Mouse (Mus musculus) hindbrain, embryonic 14.5 days (tissue): ENCODE measurements at regions not wholly inside any gene's neighbourhood (a gene's known extent, or its start where the extent isn't known, plus 50 kb on each side); places are given as distances from the start of the nearest gene placed in this dataset.

Source experiments
- ATAC-seq: fragments of 200-750 bp; cut with Nextera tagmentation; 2 replicates; pipeline ENCODE4 v1.8.0; 2017; ENCODE audit warnings: moderate number of reproducible peaks, mild to moderate bottlenecking, moderate TSS enrichment, moderate library complexity; ENCODE audit not compliant: low FRiP score
- DNase-seq: peaks from one replicate; pipeline ENCODE4 v3.0.0-alpha.2; 2015; ENCODE audit warnings: low spot score
- H3K27ac ChIP-seq: fragments of 300-500 bp; sonication (generic); 2 replicates; pipeline ENCODE4 v1.5.1; 2014; ENCODE audit warnings: mild to moderate bottlenecking, moderate library complexity
- H3K27me3 ChIP-seq: fragments of 300-500 bp; sonication (generic); 2 replicates; pipeline ENCODE4 v1.6.1; 2014; ENCODE audit warnings: mild to moderate bottlenecking, low read length, mixed read lengths; ENCODE audit not compliant: control insufficient read depth, insufficient read depth
- H3K36me3 ChIP-seq: fragments of 300-500 bp; sonication (generic); replicated peaks from 2 replicates; pipeline ENCODE4 v1.6.1; 2014; ENCODE audit not compliant: control insufficient read depth, insufficient read depth
- H3K4me1 ChIP-seq: fragments of 300-500 bp; sonication (generic); replicated peaks from 2 replicates; pipeline ENCODE4 v1.6.1; 2014; ENCODE audit warnings: antibody characterized with exemption, low read length, mixed read lengths; ENCODE audit not compliant: control insufficient read depth, insufficient read depth
- H3K4me2 ChIP-seq: fragments of 300-500 bp; sonication (generic); replicated peaks from 2 replicates; pipeline ENCODE4 v1.6.1; 2014; ENCODE audit warnings: mild to moderate bottlenecking, moderate library complexity
- H3K4me3 ChIP-seq: fragments of 300-500 bp; sonication (generic); replicated peaks from 2 replicates; pipeline ENCODE4 v1.5.1; 2014; ENCODE audit warnings: mild to moderate bottlenecking, low read length
- H3K9ac ChIP-seq: fragments of 300-500 bp; sonication (generic); 2 replicates; pipeline ENCODE4 v1.6.1; 2014
- H3K9me3 ChIP-seq: fragments of 300-500 bp; sonication (generic); 2 replicates; pipeline ENCODE4 v1.6.1; 2016; ENCODE audit warnings: low read length; ENCODE audit not compliant: control insufficient read depth
- WGBS: fragments of 180-500 bp; shearing (Covaris S2); extraction: QIAGEN DNeasy Blood & Tissue Kit; methylation state at CpG from one replicate; pipeline ENCODE4 v1.1.7; 2014; 5-methylcytosine and 5-hydroxymethylcytosine counted together

- DNase-seq = no peak
- no peak overlapping the region for H3K4me3 ChIP-seq
- H3K27ac ChIP-seq = no peak overlapping the region
- no peaks in the 10 kb centered on the region for H3K36me3 ChIP-seq
- H3K27me3 ChIP-seq = no peaks in the 10 kb centered on the region
- H3K9me3 ChIP-seq = no peaks in the 10 kb centered on the region
- WGBS = 89% methylated on average over 2 of the region's 2 CpGs
- 0 out of 2 replicates have a peak, but pooled peaks cover 4% of the 10 kb centered on the region for H3K4me1 ChIP-seq
- no peak overlapping the region for H3K4me2 ChIP-seq
- no peak overlapping the region for H3K9ac ChIP-seq
- no peak for ATAC-seq
Observed at GRCm38 (mm10) chr12:28922236-28922635, 170.6 kb downstream of the Eipr1 start.

- H3K4me2 ChIP-seq = no peak overlapping the region
- H3K4me1 ChIP-seq = 0 out of 2 replicates have a peak, but pooled peaks cover 4% of the 10 kb centered on the region
- no peak for DNase-seq
- no peak overlapping the region for H3K9ac ChIP-seq
- ATAC-seq = no peak
- no peaks in the 10 kb centered on the region for H3K36me3 ChIP-seq
- H3K27me3 ChIP-seq = no peaks in the 10 kb centered on the region
- H3K9me3 ChIP-seq = no peaks in the 10 kb centered on the region
- no peak overlapping the region for H3K4me3 ChIP-seq
- no peak overlapping the region for H3K27ac ChIP-seq
- 93% methylated on average over 4 of the region's 4 CpGs for WGBS
Observed at GRCm38 (mm10) chr12:28925206-28925605, 173.6 kb downstream of the Eipr1 start.

- no peak for DNase-seq
- Histone ChIP-seq H3K27me3 (no peaks in the 10 kb centered on the region), H3K9me3 (no peaks in the 10 kb centered on the region), H3K9ac (no peak overlapping the region), H3K4me1 (no peaks in the 10 kb centered on the region), H3K36me3 (no peaks in the 10 kb centered on the region), H3K4me3 (no peak overlapping the region), H3K4me2 (no peak overlapping the region), H3K27ac (no peak overlapping the region)
- ATAC-seq = no peak
- WGBS = 92% methylated on average over 7 of the region's 7 CpGs
Observed at GRCm38 (mm10) chr12:28939936-28940335, 188.3 kb downstream of the Eipr1 start.

GRCm38 (mm10) chr12:28948889-28949288 lies 197.3 kb downstream of the Eipr1 start:
- 33% methylated on average over 9 of the region's 9 CpGs for WGBS
- no peak overlapping the region for H3K4me3 ChIP-seq
- H3K27ac ChIP-seq = peak overlapping the region; percentile 44
- no peaks in the 10 kb centered on the region for H3K9me3 ChIP-seq
- H3K27me3 ChIP-seq = no peaks in the 10 kb centered on the region
- no peak overlapping the region for H3K4me2 ChIP-seq
- H3K4me1 ChIP-seq = peaks cover 12% of the 10 kb centered on the region; the same call in 1 of the 2 replicates
- H3K36me3 ChIP-seq = no peaks in the 10 kb centered on the region
- DNase-seq = peak; percentile 34
- peak; percentile 37; the same call in 1 of the 2 replicates for ATAC-seq
- H3K9ac ChIP-seq = no peak overlapping the region

- H3K4me2 ChIP-seq = no peak overlapping the region
- no peaks in the 10 kb centered on the region for H3K9me3 ChIP-seq
- WGBS = 72% methylated on average over 10 of the region's 10 CpGs
- no peak overlapping the region for H3K4me3 ChIP-seq
- H3K27ac ChIP-seq = peak overlapping the region; percentile 44
- ATAC-seq (no peak), DNase-seq (no peak)
- no peak overlapping the region for H3K9ac ChIP-seq
- no peaks in the 10 kb centered on the region for H3K36me3 ChIP-seq
- H3K4me1 ChIP-seq = peaks cover 12% of the 10 kb centered on the region; the same call in 1 of the 2 replicates
- no peaks in the 10 kb centered on the region for H3K27me3 ChIP-seq
Observed at GRCm38 (mm10) chr12:28949307-28949706, 197.7 kb downstream of the Eipr1 start.

GRCm38 (mm10) chr12:28957155-28957554 lies 205.6 kb downstream of the Eipr1 start:
- H3K9ac ChIP-seq = no peak overlapping the region
- no peaks in the 10 kb centered on the region for H3K9me3 ChIP-seq
- no peak for ATAC-seq
- H3K4me3 ChIP-seq = no peak overlapping the region
- no peak for DNase-seq
- H3K36me3 ChIP-seq = no peaks in the 10 kb centered on the region
- WGBS = 91% methylated on average over 1 of the region's 1 CpGs
- no peak overlapping the region for H3K4me2 ChIP-seq
- no peak overlapping the region for H3K27ac ChIP-seq
- H3K27me3 ChIP-seq = no peaks in the 10 kb centered on the region
- H3K4me1 ChIP-seq = no peaks in the 10 kb centered on the region

- no peaks in the 10 kb centered on the region for H3K27me3 ChIP-seq
- no peak overlapping the region for H3K27ac ChIP-seq
- no peak for ATAC-seq
- no peak overlapping the region for H3K4me2 ChIP-seq
- DNase-seq = no peak
- H3K4me3 ChIP-seq = no peak overlapping the region
- 71% methylated on average over 1 of the region's 1 CpGs for WGBS
- no peak overlapping the region for H3K9ac ChIP-seq
- no peaks in the 10 kb centered on the region for H3K9me3 ChIP-seq
- no peaks in the 10 kb centered on the region for H3K36me3 ChIP-seq
- no peaks in the 10 kb centered on the region for H3K4me1 ChIP-seq
Observed at GRCm38 (mm10) chr12:28958661-28959060, 207.1 kb downstream of the Eipr1 start.

GRCm38 (mm10) chr12:28969671-28970379 lies 218.2 kb downstream of the Eipr1 start:
- no peak overlapping the region for H3K27ac ChIP-seq
- H3K36me3 ChIP-seq = no peaks in the 10 kb centered on the region
- no peak overlapping the region for H3K4me3 ChIP-seq
- no peak for DNase-seq
- peaks cover 10% of the 10 kb centered on the region for H3K9me3 ChIP-seq
- H3K9ac ChIP-seq = no peak overlapping the region
- WGBS = 70% methylated on average over 2 of the region's 2 CpGs
- H3K4me2 ChIP-seq = no peak overlapping the region
- no peak for ATAC-seq
- H3K27me3 ChIP-seq = no peaks in the 10 kb centered on the region
- H3K4me1 ChIP-seq = peaks cover 6% of the 10 kb centered on the region; the same call in 1 of the 2 replicates

GRCm38 (mm10) chr12:28974571-28975041 lies 223.0 kb downstream of the Eipr1 start:
- no peak overlapping the region for H3K9ac ChIP-seq
- H3K4me3 ChIP-seq = no peak overlapping the region
- no peak overlapping the region for H3K4me2 ChIP-seq
- peaks cover 13% of the 10 kb centered on the region; the same call in 1 of the 2 replicates for H3K4me1 ChIP-seq
- peaks cover 10% of the 10 kb centered on the region for H3K9me3 ChIP-seq
- no peaks in the 10 kb centered on the region for H3K27me3 ChIP-seq
- H3K27ac ChIP-seq = peak overlapping the region; percentile 34
- H3K36me3 ChIP-seq = no peaks in the 10 kb centered on the region
- 12% methylated on average over 6 of the region's 6 CpGs for WGBS
- ATAC-seq = peak; percentile 85; the same call in 1 of the 2 replicates
- peak; percentile 55 for DNase-seq
